Mouse (Mus musculus): ENCODE results near the gene Nagk. TPM values are rescaled to one million over a fixed set of nuclear protein-coding genes. Genes with fewer than 3 reads are reported as not detected.

The Nagk gene
- polyA plus RNA-seq, 1 experiment: 38.7 TPM

GRCm38 (mm10) chr6:83836826-83837225, 42.0 kb downstream of the Nagk start:
- Histone ChIP-seq H3K4me3 (ENCODE audit: insufficient read depth, low read length) (no peak overlapping the region), H3K27ac (ENCODE audit: insufficient read depth, low read length) (no peak overlapping the region), H3K4me1 (ENCODE audit: control insufficient read depth, insufficient read depth, low read length) (no peaks in the 10 kb centered on the region)
- TF ChIP-seq CTCF (IDR thresholded peaks at IDR 0.05; ENCODE audit: extremely low read depth, insufficient read depth, low read length): no peak
- no peak for TF ChIP-seq POLR2A (IDR thresholded peaks at IDR 0.05; ENCODE audit: extremely low read depth, insufficient read depth, low read length)

DNA sequence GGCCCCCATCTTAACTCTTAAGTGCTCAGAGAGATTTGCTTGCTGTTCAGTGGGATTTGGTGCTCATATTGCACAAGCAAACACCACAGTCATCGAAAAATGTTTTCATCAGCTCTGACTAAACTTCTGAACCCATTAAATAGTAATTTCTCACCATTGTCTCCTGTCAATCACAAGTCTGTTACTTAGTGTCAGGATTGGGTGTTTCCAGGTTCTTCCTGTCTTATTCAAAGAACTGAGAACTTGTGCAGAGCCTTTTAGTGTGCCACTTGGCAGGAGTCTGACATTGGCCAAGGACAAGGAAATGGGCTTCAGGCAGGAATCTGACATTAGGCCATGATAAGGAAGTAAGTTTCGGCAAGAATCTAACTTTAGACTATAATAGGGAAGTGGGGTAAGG, 43.3 kb downstream of the Nagk start:
- TF ChIP-seq CTCF (IDR thresholded peaks at IDR 0.05; ENCODE audit: extremely low read depth, insufficient read depth, low read length) (no peak), POLR2A (IDR thresholded peaks at IDR 0.05; ENCODE audit: extremely low read depth, insufficient read depth, low read length) (no peak)
- H3K4me1 ChIP-seq (ENCODE audit: control insufficient read depth, insufficient read depth, low read length): no peaks in the 10 kb centered on the region
- no peak overlapping the region for H3K4me3 ChIP-seq (ENCODE audit: insufficient read depth, low read length)
- no peak overlapping the region for H3K27ac ChIP-seq (ENCODE audit: insufficient read depth, low read length)

- Histone ChIP-seq H3K4me3 (ENCODE audit: insufficient read depth, low read length) (no peak overlapping the region), H3K27ac (ENCODE audit: insufficient read depth, low read length) (no peak overlapping the region), H3K4me1 (ENCODE audit: control insufficient read depth, insufficient read depth, low read length) (no peaks in the 10 kb centered on the region)
- TF ChIP-seq CTCF (IDR thresholded peaks at IDR 0.05; ENCODE audit: extremely low read depth, insufficient read depth, low read length): no peak
- no peak for TF ChIP-seq POLR2A (IDR thresholded peaks at IDR 0.05; ENCODE audit: extremely low read depth, insufficient read depth, low read length)
Observed at GRCm38 (mm10) chr6:83840086-83840485, 45.3 kb downstream of the Nagk start.

DNA sequence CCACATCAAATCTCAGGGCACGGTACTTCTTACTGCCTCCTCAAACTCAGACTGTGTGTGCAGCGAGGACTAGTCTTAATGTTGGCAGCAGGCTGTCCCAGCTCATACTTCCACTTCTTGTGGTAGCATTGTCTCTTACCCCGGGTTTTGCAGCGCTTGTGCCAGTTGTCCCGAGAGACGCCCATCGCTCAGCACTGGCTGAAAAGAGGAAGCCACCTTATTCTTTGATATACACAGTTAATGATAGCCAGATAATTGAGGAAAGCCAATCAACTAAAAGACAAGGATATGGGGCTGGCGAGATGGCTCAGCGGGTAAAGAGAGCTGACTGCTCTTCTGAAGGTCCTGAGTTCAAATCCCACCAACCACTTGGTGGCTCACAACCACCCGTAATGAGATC, 50.1 kb downstream of the Nagk start:
- no peak overlapping the region for H3K27ac ChIP-seq (ENCODE audit: insufficient read depth, low read length)
- no peak overlapping the region for H3K4me3 ChIP-seq (ENCODE audit: insufficient read depth, low read length)
- TF ChIP-seq CTCF (IDR thresholded peaks at IDR 0.05; ENCODE audit: extremely low read depth, insufficient read depth, low read length): no peak
- TF ChIP-seq POLR2A (IDR thresholded peaks at IDR 0.05; ENCODE audit: extremely low read depth, insufficient read depth, low read length): no peak
- no peaks in the 10 kb centered on the region for H3K4me1 ChIP-seq (ENCODE audit: control insufficient read depth, insufficient read depth, low read length)

- H3K27ac ChIP-seq (ENCODE audit: insufficient read depth, low read length): no peak overlapping the region
- no peak overlapping the region for H3K4me3 ChIP-seq (ENCODE audit: insufficient read depth, low read length)
- H3K4me1 ChIP-seq (ENCODE audit: control insufficient read depth, insufficient read depth, low read length): no peaks in the 10 kb centered on the region
- TF ChIP-seq CTCF (IDR thresholded peaks at IDR 0.05; ENCODE audit: extremely low read depth, insufficient read depth, low read length) (no peak), POLR2A (IDR thresholded peaks at IDR 0.05; ENCODE audit: extremely low read depth, insufficient read depth, low read length) (no peak)
Observed at GRCm38 (mm10) chr6:83846141-83846540, 51.4 kb downstream of the Nagk start.

GRCm38 (mm10) chr6:83849446-83849845, 54.7 kb downstream of the Nagk start:
- Histone ChIP-seq H3K4me3 (ENCODE audit: insufficient read depth, low read length) (no peak overlapping the region), H3K4me1 (ENCODE audit: control insufficient read depth, insufficient read depth, low read length) (no peaks in the 10 kb centered on the region), H3K27ac (ENCODE audit: insufficient read depth, low read length) (no peak overlapping the region)
- TF ChIP-seq CTCF (IDR thresholded peaks at IDR 0.05; ENCODE audit: extremely low read depth, insufficient read depth, low read length) (no peak), POLR2A (IDR thresholded peaks at IDR 0.05; ENCODE audit: extremely low read depth, insufficient read depth, low read length) (no peak)

Other genes with a start within 250 kb of the Nagk start
- gene Stambp, start 222.3 kb upstream of the Nagk start, polyA plus RNA-seq (2012; rRNA removed): 36.4 and 37.4 TPM in 2 replicates
- gene Clec4f, start 138.8 kb upstream of the Nagk start, polyA plus RNA-seq (2012; rRNA removed): not detected in 2 replicates
- not detected in 2 replicates for gene Cd207, start 117.1 kb upstream of the Nagk start, polyA plus RNA-seq (2012; rRNA removed)
- gene Vax2, start 83.7 kb upstream of the Nagk start, polyA plus RNA-seq (2012; rRNA removed): not detected in 2 replicates
- gene Atp6v1b1, start 52.0 kb upstream of the Nagk start, polyA plus RNA-seq (2012; rRNA removed): not detected in 2 replicates
- not detected in 2 replicates for gene Ankrd53, start 32.3 kb upstream of the Nagk start, polyA plus RNA-seq (2012; rRNA removed)
- gene Tex261, start 19.2 kb upstream of the Nagk start, polyA plus RNA-seq (2012; rRNA removed): 39.8 and 41.4 TPM in 2 replicates
- 41.4 and 44.5 TPM in 2 replicates for gene Paip2b, start 36.8 kb downstream of the Nagk start, polyA plus RNA-seq (2012; rRNA removed)
- gene Zfp638, start 72.1 kb downstream of the Nagk start, polyA plus RNA-seq (2012; rRNA removed): 50.8 and 58.4 TPM in 2 replicates
- gene Dysf, start 213.6 kb downstream of the Nagk start, polyA plus RNA-seq (2012; rRNA removed): 3.7 TPM in 2 replicates